Mouse (Mus musculus): ENCODE measurements around the gene Nfe2l1. TPM values are rescaled to one million over a fixed set of nuclear protein-coding genes. Genes with fewer than 3 reads are reported as not detected.

Gene Nfe2l1
- total and polyA plus RNA-seq, 2 experiments from 2014 or later = 64.5 to 86.0 TPM

GRCm38 (mm10) chr11:96863206-96863995 lies 33.6 kb upstream of the Nfe2l1 start:
- ATAC-seq (ENCODE audit: low FRiP score) (no peak), DNase-seq (ENCODE audit: low spot score) (peak; percentile 89)
- Histone ChIP-seq H3K9ac (replicated peaks; ENCODE audit: low read length, poor library complexity, severe bottlenecking) (no peak overlapping the region), H3K36me3 (ENCODE audit: insufficient read depth, low read length) (no peaks in the 10 kb centered on the region), H3K27ac (ENCODE audit: low read depth, low read length) (no peak overlapping the region), H3K4me2 (ENCODE audit: low read depth, low read length, poor library complexity, severe bottlenecking) (no peak overlapping the region), H3K9me3 (ENCODE audit: low read length) (no peaks in the 10 kb centered on the region), H3K4me1 (ENCODE audit: insufficient read depth, low read length) (peaks cover 10% of the 10 kb centered on the region; the same call in 1 of the 2 replicates), H3K27me3 (ENCODE audit: insufficient read depth, low read length) (no peaks in the 10 kb centered on the region), H3K4me3 (ENCODE audit: low read depth, low read length) (no peak overlapping the region)
- 23% methylated on average over 26 of the region's 26 CpGs for WGBS
- no peak for TF ChIP-seq CTCF (IDR thresholded peaks at IDR 0.05)

GRCm38 (mm10) chr11:96862534-96862933 lies 32.8 kb upstream of the Nfe2l1 start:
- H3K9me3 ChIP-seq (ENCODE audit: low read length) = no peaks in the 10 kb centered on the region
- DNase-seq (ENCODE audit: low spot score) (no peak), ATAC-seq (ENCODE audit: low FRiP score) (no peak)
- H3K9ac ChIP-seq (replicated peaks; ENCODE audit: low read length, poor library complexity, severe bottlenecking) = peak overlapping the region; percentile 8; the same call in 1 of the 2 replicates
- TF ChIP-seq CTCF (IDR thresholded peaks at IDR 0.05) = no peak
- no peaks in the 10 kb centered on the region for H3K27me3 ChIP-seq (ENCODE audit: insufficient read depth, low read length)
- H3K4me2 ChIP-seq (ENCODE audit: low read depth, low read length, poor library complexity, severe bottlenecking) = peak overlapping the region; percentile 81
- no peaks in the 10 kb centered on the region for H3K36me3 ChIP-seq (ENCODE audit: insufficient read depth, low read length)
- H3K4me3 ChIP-seq (ENCODE audit: low read depth, low read length) = peak overlapping the region; percentile 39; the same call in 1 of the 2 replicates
- H3K27ac ChIP-seq (ENCODE audit: low read depth, low read length) = peak overlapping the region; percentile 47
- peaks cover 10% of the 10 kb centered on the region; the same call in 1 of the 2 replicates for H3K4me1 ChIP-seq (ENCODE audit: insufficient read depth, low read length)
- 59% methylated on average over 12 of the region's 12 CpGs for WGBS

GRCm38 (mm10) chr11:96861878-96862289 lies 32.1 kb upstream of the Nfe2l1 start:
- WGBS = 0% methylated on average over 31 of the region's 31 CpGs
- ATAC-seq (ENCODE audit: low FRiP score) = peak; percentile 87
- no peaks in the 10 kb centered on the region for H3K36me3 ChIP-seq (ENCODE audit: insufficient read depth, low read length)
- peaks cover 10% of the 10 kb centered on the region; the same call in 1 of the 2 replicates for H3K4me1 ChIP-seq (ENCODE audit: insufficient read depth, low read length)
- H3K27me3 ChIP-seq (ENCODE audit: insufficient read depth, low read length) = no peaks in the 10 kb centered on the region
- peak; percentile 96 for DNase-seq (ENCODE audit: low spot score)
- no peak overlapping the region for H3K27ac ChIP-seq (ENCODE audit: low read depth, low read length)
- H3K4me2 ChIP-seq (ENCODE audit: low read depth, low read length, poor library complexity, severe bottlenecking) = peak overlapping the region; percentile 81
- no peak overlapping the region for H3K9ac ChIP-seq (replicated peaks; ENCODE audit: low read length, poor library complexity, severe bottlenecking)
- TF ChIP-seq CTCF (IDR thresholded peaks at IDR 0.05) = peak; percentile 98
- peak overlapping the region; percentile 39 for H3K4me3 ChIP-seq (ENCODE audit: low read depth, low read length)
- H3K9me3 ChIP-seq (ENCODE audit: low read length) = no peaks in the 10 kb centered on the region

GRCm38 (mm10) chr11:96861446-96861845 lies 31.7 kb upstream of the Nfe2l1 start:
- H3K36me3 ChIP-seq (ENCODE audit: insufficient read depth, low read length) = no peaks in the 10 kb centered on the region
- WGBS = under 1% methylated on average over 20 of the region's 20 CpGs
- TF ChIP-seq CTCF (IDR thresholded peaks at IDR 0.05) = no peak
- DNase-seq (ENCODE audit: low spot score) (peak; percentile 44), ATAC-seq (ENCODE audit: low FRiP score) (peak; percentile 18; the same call in 1 of the 2 replicates)
- no peaks in the 10 kb centered on the region for H3K27me3 ChIP-seq (ENCODE audit: insufficient read depth, low read length)
- no peak overlapping the region for H3K9ac ChIP-seq (replicated peaks; ENCODE audit: low read length, poor library complexity, severe bottlenecking)
- H3K27ac ChIP-seq (ENCODE audit: low read depth, low read length) = no peak overlapping the region
- peak overlapping the region; percentile 39 for H3K4me3 ChIP-seq (ENCODE audit: low read depth, low read length)
- H3K9me3 ChIP-seq (ENCODE audit: low read length) = no peaks in the 10 kb centered on the region
- peaks cover 10% of the 10 kb centered on the region; the same call in 1 of the 2 replicates for H3K4me1 ChIP-seq (ENCODE audit: insufficient read depth, low read length)
- peak overlapping the region; percentile 81 for H3K4me2 ChIP-seq (ENCODE audit: low read depth, low read length, poor library complexity, severe bottlenecking)

- peak; percentile 90 for DNase-seq (ENCODE audit: low spot score)
- no peak overlapping the region for H3K9ac ChIP-seq (replicated peaks; ENCODE audit: low read length, poor library complexity, severe bottlenecking)
- no peak overlapping the region for H3K4me3 ChIP-seq (ENCODE audit: low read depth, low read length)
- H3K4me2 ChIP-seq (ENCODE audit: low read depth, low read length, poor library complexity, severe bottlenecking) = no peak overlapping the region; the same call in 1 of the 2 replicates
- WGBS = 11% methylated on average over 8 of the region's 8 CpGs
- H3K36me3 ChIP-seq (ENCODE audit: insufficient read depth, low read length) = no peaks in the 10 kb centered on the region
- no peaks in the 10 kb centered on the region for H3K27me3 ChIP-seq (ENCODE audit: insufficient read depth, low read length)
- no peaks in the 10 kb centered on the region for H3K9me3 ChIP-seq (ENCODE audit: low read length)
- no peak overlapping the region for H3K27ac ChIP-seq (ENCODE audit: low read depth, low read length)
- ATAC-seq (ENCODE audit: low FRiP score) = peak; percentile 53
- TF ChIP-seq CTCF (IDR thresholded peaks at IDR 0.05) = peak; percentile 94
- peaks cover 10% of the 10 kb centered on the region; the same call in 1 of the 2 replicates for H3K4me1 ChIP-seq (ENCODE audit: insufficient read depth, low read length)
Observed at GRCm38 (mm10) chr11:96860564-96860963, 30.8 kb upstream of the Nfe2l1 start.

GRCm38 (mm10) chr11:96859635-96860034 lies 29.9 kb upstream of the Nfe2l1 start:
- Histone ChIP-seq H3K9ac (replicated peaks; ENCODE audit: low read length, poor library complexity, severe bottlenecking) (no peak overlapping the region), H3K27ac (ENCODE audit: low read depth, low read length) (no peak overlapping the region), H3K9me3 (ENCODE audit: low read length) (no peaks in the 10 kb centered on the region), H3K4me3 (ENCODE audit: low read depth, low read length) (no peak overlapping the region), H3K27me3 (ENCODE audit: insufficient read depth, low read length) (no peaks in the 10 kb centered on the region), H3K4me2 (ENCODE audit: low read depth, low read length, poor library complexity, severe bottlenecking) (no peak overlapping the region), H3K36me3 (ENCODE audit: insufficient read depth, low read length) (no peaks in the 10 kb centered on the region), H3K4me1 (ENCODE audit: insufficient read depth, low read length) (peaks cover 10% of the 10 kb centered on the region; the same call in 1 of the 2 replicates)
- 84% methylated on average over 4 of the region's 4 CpGs for WGBS
- ATAC-seq (ENCODE audit: low FRiP score) = no peak
- no peak for DNase-seq (ENCODE audit: low spot score)
- no peak for TF ChIP-seq CTCF (IDR thresholded peaks at IDR 0.05)
